Mouse (Mus musculus) CH12.LX (cell line): ENCODE data around the gene Serpina1e. TPM values are rescaled to one million over a fixed set of nuclear protein-coding genes. Genes with fewer than 3 reads are reported as not detected.
"Not testable (repeated sequence)": the region's sequence is repeated elsewhere in the genome, so short reads cannot be mapped to it uniquely, and the experiment has no call there.

Experiments used
- DNase-seq: peaks from one replicate; pipeline ENCODE4 v3.0.0-alpha.2; 2013; ENCODE audit errors: extremely low read depth
- H3K27ac ChIP-seq: 2 replicates; pipeline ENCODE4 v1.5.1; 2012; ENCODE audit warnings: low read depth, mild to moderate bottlenecking, control low read depth, moderate library complexity; ENCODE audit not compliant: insufficient read depth
- H3K27me3 ChIP-seq: replicated peaks from 2 replicates; pipeline ENCODE3; 2012; ENCODE audit warnings: inconsistent platforms
- H3K36me3 ChIP-seq, 2 experiments: replicated peaks in 1 of 2; 2 replicates each; pipeline versions ENCODE3 to v1.6.1; 2012; ENCODE audit warnings: inconsistent platforms in 1 of 2, low read length in 1 of 2, mild to moderate bottlenecking in 1 of 2, mixed read lengths in 1 of 2, moderate library complexity in 1 of 2; ENCODE audit not compliant: control insufficient read depth in 1 of 2, insufficient read depth in 1 of 2
- H3K4me1 ChIP-seq, 2 experiments: 2 replicates each; pipeline ENCODE4 v1.6.1; 2012; ENCODE audit warnings: inconsistent platforms in 1 of 2, moderate library complexity in 1 of 2; ENCODE audit not compliant: insufficient read depth in 2 of 2, control insufficient read depth in 1 of 2
- H3K4me2 ChIP-seq: 2 replicates; pipeline ENCODE4 v1.6.1; 2012; ENCODE audit warnings: low read depth, mild to moderate bottlenecking, control low read depth; ENCODE audit not compliant: poor library complexity, insufficient read depth, severe bottlenecking
- H3K4me3 ChIP-seq, 3 experiments: fragments of 150-350 bp in 1 of 3; sonication (generic) in 1 of 3; replicated peaks in 1 of 3; 2 replicates each; pipeline versions ENCODE3 to v1.5.1; 2011 to 2012; ENCODE audit warnings: low read depth in 2 of 3, low read length in 2 of 3, mild to moderate bottlenecking in 2 of 3, moderate library complexity in 2 of 3, control low read depth in 1 of 3, improper control_type of control experiment in 1 of 3, inconsistent platforms in 1 of 3, mixed read lengths in 1 of 3; ENCODE audit not compliant: poor library complexity in 1 of 3
- H3K79me2 ChIP-seq: replicated peaks from 2 replicates; pipeline ENCODE4 v1.6.1; 2012; ENCODE audit warnings: mild to moderate bottlenecking, moderate library complexity; ENCODE audit not compliant: control insufficient read depth, poor library complexity, insufficient read depth, severe bottlenecking; ENCODE audit errors: extremely low read depth
- H3K9ac ChIP-seq: 2 replicates; pipeline ENCODE4 v1.6.1; 2012; ENCODE audit warnings: low read depth, mild to moderate bottlenecking, control low read depth, moderate library complexity; ENCODE audit not compliant: insufficient read depth
- H3K9me3 ChIP-seq: replicated peaks from 2 replicates; pipeline ENCODE3; 2012; ENCODE audit warnings: low read length, inconsistent platforms, mixed read lengths
- BHLHE40 ChIP-seq: IDR thresholded peaks from 2 replicates; pipeline ENCODE4 v1.6.1; 2011; ENCODE audit warnings: mild to moderate bottlenecking, low read depth, low read length, improper control_type of control experiment
- CHD1 ChIP-seq: IDR thresholded peaks from 2 replicates; pipeline ENCODE4 v1.6.1; 2012; ENCODE audit warnings: low read depth, low read length, improper control_type of control experiment, inconsistent platforms
- E2F4 ChIP-seq: IDR thresholded peaks from 2 replicates; pipeline ENCODE4 v1.6.1; 2011; ENCODE audit warnings: low read depth, low read length, improper control_type of control experiment; ENCODE audit not compliant: insufficient replicate concordance
- EP300 ChIP-seq: IDR thresholded peaks from 2 replicates; pipeline ENCODE4 v1.6.1; 2011; ENCODE audit warnings: low read length, improper control_type of control experiment
- HCFC1 ChIP-seq: IDR thresholded peaks from 2 replicates; pipeline ENCODE4 v1.6.1; 2012; ENCODE audit warnings: low read depth, mild to moderate bottlenecking, inconsistent platforms, low read length, improper control_type of control experiment
- IRF4 ChIP-seq: IDR thresholded peaks from 2 replicates; pipeline ENCODE4 v1.6.1; 2014; ENCODE audit warnings: low read depth, mild to moderate bottlenecking, inconsistent platforms, low read length, improper control_type of control experiment
- KAT2A ChIP-seq: IDR thresholded peaks from 2 replicates; pipeline ENCODE4 v1.6.1; 2012; ENCODE audit warnings: low read length, improper control_type of control experiment, inconsistent platforms; ENCODE audit not compliant: insufficient replicate concordance
- MAFK ChIP-seq: IDR thresholded peaks from 2 replicates; pipeline ENCODE4 v1.6.1; 2011; ENCODE audit warnings: low read length, improper control_type of control experiment; ENCODE audit not compliant: insufficient replicate concordance
- MAX ChIP-seq: IDR thresholded peaks from 2 replicates; pipeline ENCODE4 v1.6.1; 2011; ENCODE audit warnings: low read length, improper control_type of control experiment
- MAZ ChIP-seq: IDR thresholded peaks from 2 replicates; pipeline ENCODE4 v1.6.1; 2012; ENCODE audit warnings: low read depth, mild to moderate bottlenecking, inconsistent platforms, low read length, improper control_type of control experiment, moderate library complexity
- MYC ChIP-seq: IDR thresholded peaks from 2 replicates; pipeline ENCODE4 v1.6.1; 2011; ENCODE audit warnings: low read depth, mild to moderate bottlenecking, improper control_type of control experiment, low read length
- NELFE ChIP-seq: IDR thresholded peaks from 2 replicates; pipeline ENCODE4 v1.6.1; 2011; ENCODE audit warnings: low read depth, low read length, improper control_type of control experiment
- NRF1 ChIP-seq: IDR thresholded peaks from 2 replicates; pipeline ENCODE4 v1.6.1; 2014; ENCODE audit warnings: low read depth, mild to moderate bottlenecking, inconsistent platforms, low read length, improper control_type of control experiment, moderate library complexity
- POLR2AphosphoS2 ChIP-seq: IDR thresholded peaks from 2 replicates; pipeline ENCODE4 v1.6.1; 2011; ENCODE audit warnings: low read depth, low read length, improper control_type of control experiment
- RAD21 ChIP-seq: IDR thresholded peaks from 2 replicates; pipeline ENCODE4 v1.6.1; 2011; ENCODE audit warnings: low read depth, mild to moderate bottlenecking, low read length, improper control_type of control experiment, moderate library complexity
- RCOR1 ChIP-seq: conservative IDR thresholded peaks from 2 replicates; pipeline ENCODE4 v1.6.1; 2012; ENCODE audit warnings: low read depth, mild to moderate bottlenecking, inconsistent platforms, low read length, improper control_type of control experiment
- SMC3 ChIP-seq: IDR thresholded peaks from 2 replicates; pipeline ENCODE4 v1.6.1; 2011; ENCODE audit warnings: low read depth, low read length, improper control_type of control experiment
- TBP ChIP-seq: conservative IDR thresholded peaks from 2 replicates; pipeline ENCODE4 v1.6.1; 2011; ENCODE audit warnings: low read depth, low read length, improper control_type of control experiment
- TCF12 ChIP-seq: IDR thresholded peaks from 2 replicates; pipeline ENCODE4 v1.6.1; 2014; ENCODE audit warnings: low read depth, mild to moderate bottlenecking, inconsistent platforms, low read length, improper control_type of control experiment
- UBTF ChIP-seq: IDR thresholded peaks from 2 replicates; pipeline ENCODE4 v1.6.1; 2012; ENCODE audit warnings: low read depth, mild to moderate bottlenecking, inconsistent platforms, low read length, improper control_type of control experiment, moderate library complexity
- USF2 ChIP-seq: conservative IDR thresholded peaks from 2 replicates; pipeline ENCODE4 v1.6.1; 2011; ENCODE audit warnings: low read depth, low read length, improper control_type of control experiment
- ZC3H11A ChIP-seq: IDR thresholded peaks from 2 replicates; pipeline ENCODE4 v1.6.1; 2012; ENCODE audit warnings: low read depth, mild to moderate bottlenecking, inconsistent platforms, low read length, improper control_type of control experiment
- ZKSCAN1 ChIP-seq: IDR thresholded peaks from 2 replicates; pipeline ENCODE4 v1.6.1; 2012; ENCODE audit warnings: low read depth, inconsistent platforms, low read length, improper control_type of control experiment, borderline replicate concordance
- ZMIZ1 ChIP-seq: IDR thresholded peaks from 2 replicates; pipeline ENCODE4 v1.6.1; 2012; ENCODE audit warnings: low read depth, mild to moderate bottlenecking, inconsistent platforms, low read length, improper control_type of control experiment
- dilution Hi-C: fragments of 300-500 bp; cut with MboI; formaldehyde crosslinking; loops from 2 replicates; pipeline ENCODE4 v1.14.3; 2020; ENCODE audit warnings: low sequenced_read_pairs; ENCODE audit not compliant: extremely low pct_unique_long_range_greater_than_20kb, extremely low pct_ligation_motif_present
- in situ Hi-C: fragments of 300-500 bp; cut with MboI; formaldehyde crosslinking; loops from 3 replicates; pipeline ENCODE4 v1.14.3; 2019; ENCODE audit warnings: low sequenced_read_pairs, low pct_ligation_motif_present, low pct_unique_long_range_greater_than_20kb, mixed read lengths
- polyA plus RNA-seq: library from polyadenylated mRNA; unstranded; fragments of >175 nt; gene quantifications from 2 replicates; pipeline ENCODE4 v1.2.1, GENCODE M21; 2012; ENCODE audit warnings: low read depth; ENCODE audit not compliant: insufficient read length
- total RNA-seq, 2 experiments: library from RNA; depleted of rRNA; stranded (reverse); fragments of 300-350 nt in 1 of 2; fragments of >200 nt in 1 of 2; gene quantifications; 2 replicates each; pipeline ENCODE4 v1.2.3; 2012 to 2014

Gene Serpina1e
- total and polyA plus RNA-seq, 3 experiments = not detected

DNA sequence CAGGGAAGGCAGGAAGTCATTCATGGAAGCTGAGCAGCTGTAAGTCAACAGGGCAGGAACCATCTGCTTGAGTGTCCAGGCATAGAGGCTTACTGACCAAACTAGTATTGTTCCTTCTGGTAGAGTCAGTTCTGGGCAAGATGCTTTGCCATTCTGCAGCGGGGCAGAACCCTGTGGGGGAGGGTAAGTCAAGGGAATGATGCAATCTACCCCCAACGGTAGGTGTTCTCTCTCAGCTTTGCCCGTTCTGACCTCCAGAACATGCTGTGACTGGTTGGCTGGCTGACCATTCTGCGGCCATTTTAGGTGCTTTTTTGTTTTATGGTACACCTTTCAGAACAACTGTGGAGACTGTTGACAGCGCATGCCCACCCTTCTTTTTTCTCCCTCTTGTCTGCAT, 3.6 kb upstream of the Serpina1e start:
- no peak overlapping the region for H3K27ac ChIP-seq
- peaks cover 65% of the 10 kb centered on the region for H3K27me3 ChIP-seq
- H3K36me3 ChIP-seq = no peaks in the 10 kb centered on the region
- dilution Hi-C loops (no loop called here), in situ Hi-C loops (no loop called here)
- no peak for DNase-seq
- no peak overlapping the region for H3K4me3 ChIP-seq
- H3K79me2 ChIP-seq = no peaks in the 10 kb centered on the region
- H3K4me1 ChIP-seq = peaks cover 10 to 11% of the 10 kb centered on the region in 2 experiments
- TF ChIP-seq BHLHE40 (no peak), NRF1 (no peak), TBP (no peak), POLR2AphosphoS2 (no peak), MYC (no peak), KAT2A (no peak), CHD1 (no peak), USF2 (no peak), MAFK (no peak), TCF12 (no peak), UBTF (no peak), ZMIZ1 (no peak), IRF4 (no peak), ZKSCAN1 (no peak), HCFC1 (no peak), E2F4 (no peak), RAD21 (no peak), NELFE (no peak), EP300 (no peak)
- no peak overlapping the region for H3K9ac ChIP-seq
- no peak overlapping the region for H3K4me2 ChIP-seq
- no peaks in the 10 kb centered on the region for H3K9me3 ChIP-seq

GRCm38 (mm10) chr12:103961716-103962115, 2.9 kb upstream of the Serpina1e start:
- Histone ChIP-seq H3K79me2 (no peaks in the 10 kb centered on the region), H3K9me3 (no peaks in the 10 kb centered on the region), H3K4me1 (peaks cover 10 to 11% of the 10 kb centered on the region in 2 experiments), H3K4me2 (no peak overlapping the region), H3K36me3 (no peaks in the 10 kb centered on the region), H3K9ac (no peak overlapping the region), H3K27me3 (peaks cover 61% of the 10 kb centered on the region), H3K27ac (no peak overlapping the region), H3K4me3 (no peak overlapping the region)
- no peak for TF ChIP-seq UBTF
- TF ChIP-seq SMC3 = no peak
- no peak for TF ChIP-seq NELFE
- no peak for TF ChIP-seq RCOR1
- no peak for TF ChIP-seq ZKSCAN1
- no peak for TF ChIP-seq MAX
- no peak for TF ChIP-seq ZC3H11A
- no peak for TF ChIP-seq MAZ
- TF ChIP-seq TCF12 = no peak
- no peak for DNase-seq
- dilution Hi-C loops (no loop called here), in situ Hi-C loops (no loop called here)

DNA sequence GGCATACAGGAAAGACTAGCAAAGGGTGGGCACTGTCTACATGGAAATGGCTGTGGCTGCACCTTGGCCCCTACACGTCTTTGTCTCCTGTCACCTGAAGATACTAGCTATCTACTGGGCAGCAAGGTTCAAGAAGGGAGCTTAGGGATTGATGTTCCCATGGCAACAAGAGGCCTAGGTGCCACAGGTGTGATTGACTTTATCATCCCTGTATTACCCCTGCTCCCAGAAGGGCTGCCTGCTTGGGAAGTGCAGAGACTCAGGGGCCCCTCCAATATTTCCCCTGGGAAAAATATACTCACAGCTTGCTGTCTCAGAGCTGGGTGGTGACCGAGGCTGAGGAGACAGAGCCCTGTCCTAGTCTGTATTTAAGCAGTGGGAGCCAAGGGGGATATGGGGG, 2.2 kb downstream of the Serpina1e start:
- in situ Hi-C loops, H3K4me3 ChIP-seq, H3K4me2 ChIP-seq: not testable (repeated sequence)

More for the DNA sequence above, 2.2 kb downstream of the Serpina1e start:
- H3K36me3 ChIP-seq, H3K9ac ChIP-seq, H3K27ac ChIP-seq, DNase-seq, H3K79me2 ChIP-seq, H3K9me3 ChIP-seq, dilution Hi-C loops, H3K4me1 ChIP-seq: not testable (repeated sequence)
- H3K27me3 ChIP-seq = peaks cover 25% of the 10 kb centered on the region
